Mouse (Mus musculus): ENCODE results near the gene Dcaf5. TPM values are rescaled to one million over a fixed set of nuclear protein-coding genes. Genes with fewer than 3 reads are reported as not detected.

The Dcaf5 gene
- total RNA-seq, 2 experiments from 2014 or later: 47.7 to 48.6 TPM

- DNase-seq (ENCODE audit: low spot score in 2 of 2): no peak
Observed at GRCm38 (mm10) chr12:80410855-80411254, 25.5 kb downstream of the Dcaf5 start.

- no peak for DNase-seq (ENCODE audit: low spot score in 2 of 2)
Observed at GRCm38 (mm10) chr12:80407824-80408223, 28.6 kb downstream of the Dcaf5 start.

- peak in 1 of 2 experiments; percentile 29 for DNase-seq (ENCODE audit: low spot score in 2 of 2)
Observed at GRCm38 (mm10) chr12:80406650-80407049, 29.8 kb downstream of the Dcaf5 start.

- no peak for DNase-seq (ENCODE audit: low spot score in 2 of 2)
Observed at GRCm38 (mm10) chr12:80404139-80404538, 32.3 kb downstream of the Dcaf5 start.

- DNase-seq (ENCODE audit: low spot score in 2 of 2): no peak
Observed at GRCm38 (mm10) chr12:80399147-80399546, 37.3 kb downstream of the Dcaf5 start.

GRCm38 (mm10) chr12:80396397-80396796 lies 40.0 kb downstream of the Dcaf5 start:
- no peak for DNase-seq (ENCODE audit: low spot score in 2 of 2)

GRCm38 (mm10) chr12:80395270-80395669 lies 41.1 kb downstream of the Dcaf5 start:
- DNase-seq (ENCODE audit: low spot score in 2 of 2): no peak

- no peak for DNase-seq (ENCODE audit: low spot score in 2 of 2)
Observed at GRCm38 (mm10) chr12:80394045-80394444, 42.4 kb downstream of the Dcaf5 start.

- DNase-seq (ENCODE audit: low spot score in 2 of 2): no peak
Observed at GRCm38 (mm10) chr12:80389448-80389847, 47.0 kb downstream of the Dcaf5 start.

- no peak for DNase-seq (ENCODE audit: low spot score in 2 of 2)
Observed at GRCm38 (mm10) chr12:80387326-80387725, 49.1 kb downstream of the Dcaf5 start.

- no peak for DNase-seq (ENCODE audit: low spot score in 2 of 2)
Observed at GRCm38 (mm10) chr12:80385361-80385760, 51.0 kb downstream of the Dcaf5 start.

- DNase-seq (ENCODE audit: low spot score in 2 of 2): no peak
Observed at GRCm38 (mm10) chr12:80383478-80383877, 52.9 kb downstream of the Dcaf5 start.

- DNase-seq (ENCODE audit: low spot score in 2 of 2): no peak
Observed at GRCm38 (mm10) chr12:80382794-80383193, 53.6 kb downstream of the Dcaf5 start.

GRCm38 (mm10) chr12:80379831-80380457 lies 56.5 kb downstream of the Dcaf5 start:
- no peak for DNase-seq (ENCODE audit: low spot score in 2 of 2)

- no peak for DNase-seq (ENCODE audit: low spot score in 2 of 2)
Observed at GRCm38 (mm10) chr12:80379393-80379792, 57.0 kb downstream of the Dcaf5 start.

- no peak for DNase-seq (ENCODE audit: low spot score in 2 of 2)
Observed at GRCm38 (mm10) chr12:80377604-80378003, 58.8 kb downstream of the Dcaf5 start.

- no peak for DNase-seq (ENCODE audit: low spot score in 2 of 2)
Observed at GRCm38 (mm10) chr12:80375721-80376120, 60.7 kb downstream of the Dcaf5 start.

GRCm38 (mm10) chr12:80374736-80375135 lies 61.7 kb downstream of the Dcaf5 start:
- DNase-seq (ENCODE audit: low spot score in 2 of 2): no peak

- no peak for DNase-seq (ENCODE audit: low spot score in 2 of 2)
Observed at GRCm38 (mm10) chr12:80372946-80373345, 63.5 kb downstream of the Dcaf5 start.

GRCm38 (mm10) chr12:80367227-80367626 lies 69.2 kb downstream of the Dcaf5 start:
- no peak for DNase-seq (ENCODE audit: low spot score in 2 of 2)

GRCm38 (mm10) chr12:80366004-80366480 lies 70.4 kb downstream of the Dcaf5 start:
- DNase-seq (ENCODE audit: low spot score in 2 of 2): no peak

GRCm38 (mm10) chr12:80365345-80365744 lies 71.1 kb downstream of the Dcaf5 start:
- DNase-seq (ENCODE audit: low spot score in 2 of 2): no peak

- no peak for DNase-seq (ENCODE audit: low spot score in 2 of 2)
Observed at GRCm38 (mm10) chr12:80361655-80362054, 74.7 kb downstream of the Dcaf5 start.
